Mouse (Mus musculus) left cerebral cortex, adult 2 months (tissue): ENCODE data around the gene Nelfa. TPM values are rescaled to one million over a fixed set of nuclear protein-coding genes. Genes with fewer than 3 reads are reported as not detected.
"Not testable (repeated sequence)": the region's sequence is repeated elsewhere in the genome, so short reads cannot be mapped to it uniquely, and the experiment has no call there.

Experiments
- DNase-seq, 2 experiments: peaks; one replicate each; pipeline ENCODE4 v3.0.0; 2021 to 2022; ENCODE audit warnings: low spot score in 2 of 2, mixed read lengths in 1 of 2; ENCODE audit errors: extremely low spot score in 1 of 2
- H3K27ac ChIP-seq: fragments of 200-600 bp; 2 replicates; pipeline ENCODE4 v1.8.1; 2022
- H3K4me3 ChIP-seq: fragments of 200-600 bp; 2 replicates; pipeline ENCODE4 v1.8.1; 2022
- CTCF ChIP-seq: fragments of 200-600 bp; IDR thresholded peaks from 2 replicates; pipeline ENCODE4 v1.8.1; 2022; ENCODE audit warnings: antibody characterized with exemption, mild to moderate bottlenecking, moderate library complexity
- intact Hi-C: fragments of 180-260 bp; cut with DNase I; formaldehyde crosslinking; loops from one replicate; pipeline ENCODE4 v1.15.1; 2025
- long read RNA-seq, 2 experiments: library from polyadenylated mRNA; stranded (forward); transcript quantifications; one replicate each; pipeline ENCODE4 v2.0.0; 2021; ENCODE audit warnings: borderline mapping rate in 2 of 2
- total RNA-seq, 2 experiments: library from RNA; stranded (reverse); gene quantifications; 2 replicates each; pipeline ENCODE4 v1.2.3; 2021

Nelfa gene
- 10 to 100 TPM; 20.9 to 23.4 TPM for total RNA-seq
- long read RNA-seq, experiment 1, transcript Nelfa-201 (11 exons, 2,580 nt) = major isoform, 31 of 38 reads
- long read RNA-seq, experiment 1, partial matches to known transcripts = 3 of 38 reads
- long read RNA-seq, experiment 1, other reads (novel, unspliced or antisense) = 4 of 38 reads
- long read RNA-seq, experiment 2, transcript Nelfa-201 (11 exons, 2,580 nt) = major isoform, 24 of 31 reads
- long read RNA-seq, experiment 2, partial matches to known transcripts = 2 of 31 reads
- long read RNA-seq, experiment 2, other reads (novel, unspliced or antisense) = 5 of 31 reads

GRCm38 (mm10) chr5:33936120-33936707 is at the start of gene Nelfa:
Nelfa (minus strand) TSS chr5:33936413.
- H3K4me3 ChIP-seq = peak within 1 kb of the TSS; percentile 88
- peak; percentile 98 to 99 for DNase-seq
- no peak; the same call in 1 of the 2 replicates for TF ChIP-seq CTCF
- peak within 1 kb of the TSS; percentile 92 for H3K27ac ChIP-seq
- intact Hi-C loops = loop anchor here (1.0 to 5.0 kb wide), 3 partner anchors 46 to 153 kb away; partner anchors contain the start of genes Gm1673 and Letm1

DNA sequence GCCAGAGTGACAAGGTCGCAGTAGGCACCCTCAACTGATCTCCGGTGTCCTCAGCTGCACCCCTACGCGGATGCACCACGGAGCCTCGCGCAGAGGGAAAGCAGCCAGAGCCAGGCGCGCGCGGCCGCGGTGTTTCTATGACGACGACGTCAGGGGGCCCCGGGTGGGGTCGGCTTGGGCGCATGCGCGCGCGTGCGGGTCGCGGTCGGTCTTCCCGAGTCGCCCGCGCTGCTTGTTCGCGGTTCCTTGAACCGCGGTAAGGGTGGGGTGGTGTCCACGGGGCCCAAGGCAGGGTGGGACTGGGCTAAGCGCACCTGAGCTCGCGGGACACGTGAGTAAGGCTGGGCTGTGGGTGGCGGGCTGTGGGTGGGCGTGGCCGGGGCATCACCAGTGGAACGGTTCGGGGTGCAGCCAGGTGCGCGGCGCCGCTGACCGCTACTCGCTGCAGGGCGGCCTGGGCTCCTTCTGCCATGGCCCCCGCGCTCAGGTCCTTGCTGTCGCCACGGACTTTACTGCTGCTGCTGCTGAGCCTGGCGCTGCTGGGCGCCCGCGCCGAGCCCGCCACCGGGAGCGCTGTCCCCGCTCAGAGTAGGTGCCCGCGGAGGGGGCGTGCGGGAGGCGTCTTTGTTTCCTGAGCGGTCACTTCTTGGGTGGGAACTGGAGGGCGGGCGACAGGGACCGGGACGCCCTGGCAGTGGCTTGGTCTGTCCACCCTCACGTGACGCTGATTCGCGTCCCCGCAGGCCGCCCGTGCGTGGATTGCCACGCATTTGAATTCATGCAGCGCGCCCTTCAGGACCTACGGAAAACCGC is 47.3 kb upstream of the Nelfa start, which contains the start of gene Gm1673:
Gene Gm1673, plus strand, starts transcription at position 125 of the 813 bp plus-strand sequence.
- intact Hi-C loops = loop anchor here (1.0 to 5.0 kb wide), 2 partner anchors 12 to 46 kb away; partner anchors contain the start of genes Nat8l and Nelfa
- Histone ChIP-seq H3K27ac (peak within 1 kb of the TSS; percentile 98), H3K4me3 (peak within 1 kb of the TSS; percentile 96)
- DNase-seq = peak; percentile 90 to 93
- TF ChIP-seq CTCF = peak; percentile 59

- DNase-seq = no peak
- Histone ChIP-seq H3K27ac (peak overlapping the region; percentile 98), H3K4me3 (peak overlapping the region; percentile 96)
- intact Hi-C loops = loop anchor here (1.0 to 5.0 kb wide), 2 partner anchors 13 to 45 kb away; partner anchors contain the start of genes Nat8l and Nelfa
- TF ChIP-seq CTCF = no peak
Observed at GRCm38 (mm10) chr5:33982731-33983259, 46.6 kb upstream of the Nelfa start.

DNA sequence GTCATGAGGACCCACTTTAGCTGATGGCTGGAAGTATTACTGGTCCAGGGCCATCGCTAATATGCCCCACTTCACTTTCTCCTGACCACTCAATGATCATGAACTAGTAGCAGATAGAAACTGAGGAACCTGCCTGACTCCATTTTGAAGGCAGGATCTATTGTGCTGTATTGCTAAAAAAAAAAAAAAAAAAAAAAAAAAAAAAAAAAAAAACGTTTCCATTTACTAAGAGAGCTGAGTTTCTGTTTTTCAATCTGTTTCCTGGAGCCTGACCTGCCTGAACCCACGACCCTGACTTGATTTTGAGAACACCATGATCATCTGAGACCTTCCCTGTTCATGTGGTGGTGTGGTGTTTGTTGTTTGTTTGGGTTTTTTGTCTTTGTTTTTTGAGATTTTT is 40.1 kb upstream of the Nelfa start:
- no peak overlapping the region for H3K4me3 ChIP-seq
- DNase-seq = no peak
- TF ChIP-seq CTCF = no peak
- intact Hi-C loops = no loop called here
- no peak overlapping the region for H3K27ac ChIP-seq

- no peak for DNase-seq
- H3K4me3 ChIP-seq = no peak overlapping the region
- no peak overlapping the region for H3K27ac ChIP-seq
- intact Hi-C loops = no loop called here
- no peak for TF ChIP-seq CTCF
Observed at GRCm38 (mm10) chr5:33974736-33975135, 38.5 kb upstream of the Nelfa start.

- DNase-seq = no peak
- intact Hi-C loops = loop anchor here (10.0 kb wide), 1 partner anchor 285 kb away; no protein-coding TSS in a partner anchor
- TF ChIP-seq CTCF = no peak
Observed at GRCm38 (mm10) chr5:33959382-33959781, 23.2 kb upstream of the Nelfa start.

DNA sequence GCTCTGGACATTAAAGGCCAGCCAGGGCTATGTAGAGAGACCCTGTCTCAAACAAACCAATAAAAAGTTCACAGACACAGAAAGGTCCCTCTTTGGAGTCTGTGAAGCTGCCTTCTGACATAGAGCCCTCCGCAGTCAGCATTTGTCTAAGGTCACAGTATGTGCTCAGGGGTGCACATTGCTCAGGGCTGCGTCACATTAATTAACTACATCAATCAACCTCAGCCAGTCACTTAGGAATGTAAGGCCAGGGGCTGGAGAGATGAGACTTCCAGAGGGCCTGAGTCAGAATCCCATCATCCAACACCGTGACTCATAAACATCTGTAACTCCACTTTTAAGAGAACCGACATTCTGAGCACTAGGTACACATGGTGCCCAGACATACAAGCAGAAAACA is 19.7 kb upstream of the Nelfa start:
- intact Hi-C loops = loop anchor here (10.0 kb wide), 1 partner anchor 281 kb away; no protein-coding TSS in a partner anchor
- no peak for TF ChIP-seq CTCF

More at GRCm38 (mm10) chr5:33959382-33959781, 23.2 kb upstream of the Nelfa start:
- no peak overlapping the region for H3K27ac ChIP-seq
- no peak overlapping the region for H3K4me3 ChIP-seq

GRCm38 (mm10) chr5:33954354-33954753 is 18.1 kb upstream of the Nelfa start:
- TF ChIP-seq CTCF = peak; percentile 93
- peak overlapping the region; percentile 55 for H3K27ac ChIP-seq
- intact Hi-C loops = loop anchor here (10.0 kb wide), 1 partner anchor 280 kb away; no protein-coding TSS in a partner anchor
- peak overlapping the region; percentile 51 for H3K4me3 ChIP-seq
- DNase-seq = peak; percentile 84 to 89

More for the DNA sequence above, 19.7 kb upstream of the Nelfa start:
- H3K27ac ChIP-seq = no peak overlapping the region
- no peak overlapping the region for H3K4me3 ChIP-seq
- no peak for DNase-seq

GRCm38 (mm10) chr5:33953471-33954185 is 17.4 kb upstream of the Nelfa start:
- intact Hi-C loops = loop anchor here (10.0 kb wide), 1 partner anchor 279 kb away; no protein-coding TSS in a partner anchor
- H3K4me3 ChIP-seq = peak overlapping the region; percentile 51
- H3K27ac ChIP-seq = peak overlapping the region; percentile 55
- no peak for TF ChIP-seq CTCF
- DNase-seq = no peak

GRCm38 (mm10) chr5:33948314-33948713 is 12.1 kb upstream of the Nelfa start:
- intact Hi-C loops = no loop called here
- no peak overlapping the region for H3K4me3 ChIP-seq
- DNase-seq = no peak
- TF ChIP-seq CTCF = no peak
- no peak overlapping the region for H3K27ac ChIP-seq

- H3K27ac ChIP-seq, DNase-seq, intact Hi-C loops, H3K4me3 ChIP-seq: not testable (repeated sequence)
Observed at GRCm38 (mm10) chr5:33947035-33947434, 10.8 kb upstream of the Nelfa start.
